Mouse (Mus musculus) layer of hippocampus, adult 9-11 months (tissue): ENCODE data around the gene Grid1.
A peak's percentile ranks its signal among the peaks of the same experiment; 100 is the strongest.

Experiments
- DNase-seq: peaks from one replicate; pipeline ENCODE4 v3.0.0; 2022

Grid1 gene

GRCm38 (mm10) chr14:34819919-34820652 lies at the start of gene Grid1:
Grid1 (plus strand) TSS chr14:34820108.
- peak; percentile 48 for DNase-seq

- DNase-seq = no peak
These were observed 49.4 kb upstream of the Grid1 start for GRCm38 (mm10) chr14:34770467-34770866.

- no peak for DNase-seq
These were observed 48.3 kb upstream of the Grid1 start for GRCm38 (mm10) chr14:34771601-34772000.

- no peak for DNase-seq
These were observed 47.8 kb upstream of the Grid1 start for GRCm38 (mm10) chr14:34772132-34772531.

- DNase-seq = no peak
These were observed 46.2 kb upstream of the Grid1 start for GRCm38 (mm10) chr14:34773681-34774080.

GRCm38 (mm10) chr14:34774231-34774630 lies 45.7 kb upstream of the Grid1 start:
- DNase-seq = no peak

- DNase-seq = no peak
These were observed 43.1 kb upstream of the Grid1 start for GRCm38 (mm10) chr14:34776719-34777385.

GRCm38 (mm10) chr14:34777810-34778209 lies 42.1 kb upstream of the Grid1 start:
- peak; percentile 22 for DNase-seq

- no peak for DNase-seq
These were observed 41.1 kb upstream of the Grid1 start for GRCm38 (mm10) chr14:34778760-34779159.

GRCm38 (mm10) chr14:34793406-34794037 lies 26.4 kb upstream of the Grid1 start:
- no peak for DNase-seq

- peak; percentile 61 for DNase-seq
These were observed 9.0 kb upstream of the Grid1 start for GRCm38 (mm10) chr14:34810763-34811489.

GRCm38 (mm10) chr14:34811490-34811808 lies 8.5 kb upstream of the Grid1 start:
- DNase-seq = no peak

- no peak for DNase-seq
These were observed 3.6 kb upstream of the Grid1 start for GRCm38 (mm10) chr14:34816301-34816700.

- DNase-seq = no peak
These were observed 1.4 kb upstream of the Grid1 start for GRCm38 (mm10) chr14:34818387-34818980.

- DNase-seq = no peak
These were observed 588 bp upstream of the Grid1 start for GRCm38 (mm10) chr14:34819121-34819918.

- no peak for DNase-seq
These were observed 721 bp downstream of the Grid1 start for GRCm38 (mm10) chr14:34820653-34821005.

- no peak for DNase-seq
These were observed 1.4 kb downstream of the Grid1 start for GRCm38 (mm10) chr14:34821131-34821790.

GRCm38 (mm10) chr14:34823136-34823535 lies 3.2 kb downstream of the Grid1 start:
- peak; percentile 61 for DNase-seq

GRCm38 (mm10) chr14:34824186-34824585 lies 4.3 kb downstream of the Grid1 start:
- DNase-seq = no peak

GRCm38 (mm10) chr14:34825902-34826301 lies 6.0 kb downstream of the Grid1 start:
- DNase-seq = peak; percentile 51

GRCm38 (mm10) chr14:34829831-34830230 lies 9.9 kb downstream of the Grid1 start:
- DNase-seq = no peak

GRCm38 (mm10) chr14:34837145-34837544 lies 17.2 kb downstream of the Grid1 start:
- DNase-seq = no peak
